Mouse (Mus musculus) forebrain, embryonic 14.5 days (tissue): Measurements from ENCODE around the gene Msrb1. TPM values are rescaled to one million over a fixed set of nuclear protein-coding genes. Genes with fewer than 3 reads are reported as not detected.

Experiments used
- ATAC-seq: fragments of 200-750 bp; cut with Nextera tagmentation; 2 replicates; pipeline ENCODE4 v1.8.0; 2017; ENCODE audit warnings: mild to moderate bottlenecking, moderate library complexity
- DNase-seq: peaks from one replicate; pipeline ENCODE4 v3.0.0-alpha.2; 2015; ENCODE audit warnings: low spot score
- H3K27ac ChIP-seq: fragments of 300-500 bp; sonication (generic); 2 replicates; pipeline ENCODE4 v1.5.1; 2014; ENCODE audit warnings: low read depth, mild to moderate bottlenecking, control low read depth, low read length, moderate library complexity
- H3K27me3 ChIP-seq: fragments of 300-500 bp; sonication (generic); replicated peaks from 2 replicates; pipeline ENCODE4 v1.6.1; 2014; ENCODE audit warnings: low read length, control low read depth, mixed read lengths; ENCODE audit not compliant: control insufficient read depth, insufficient read depth
- H3K36me3 ChIP-seq: fragments of 300-500 bp; sonication (generic); 2 replicates; pipeline ENCODE4 v1.6.1; 2014; ENCODE audit warnings: low read length, control low read depth; ENCODE audit not compliant: control insufficient read depth, insufficient read depth
- H3K4me1 ChIP-seq: fragments of 300-500 bp; sonication (generic); 2 replicates; pipeline ENCODE4 v1.6.1; 2014; ENCODE audit warnings: antibody characterized with exemption, low read length, control low read depth; ENCODE audit not compliant: control insufficient read depth, insufficient read depth
- H3K4me2 ChIP-seq: fragments of 300-500 bp; sonication (generic); 2 replicates; pipeline ENCODE4 v1.6.1; 2014; ENCODE audit warnings: mild to moderate bottlenecking, control low read depth, low read length
- H3K4me3 ChIP-seq: fragments of 300-500 bp; sonication (generic); 2 replicates; pipeline ENCODE4 v1.5.1; 2014; ENCODE audit warnings: low read depth, low read length, control low read depth
- H3K9ac ChIP-seq: fragments of 300-500 bp; sonication (generic); 2 replicates; pipeline ENCODE4 v1.6.1; 2014; ENCODE audit warnings: mild to moderate bottlenecking, low read length, control low read depth, moderate library complexity
- H3K9me3 ChIP-seq: fragments of 300-500 bp; sonication (generic); replicated peaks from 2 replicates; pipeline ENCODE4 v1.6.1; 2016; ENCODE audit warnings: low read length, control low read depth, mixed read lengths; ENCODE audit not compliant: control insufficient read depth
- WGBS: fragments of 180-500 bp; shearing (Covaris S2); extraction: QIAGEN DNeasy Blood & Tissue Kit; methylation state at CpG from one replicate; pipeline ENCODE4 v1.1.7; 2014; 5-methylcytosine and 5-hydroxymethylcytosine counted together
- polyA plus RNA-seq: library from polyadenylated mRNA; unstranded; fragments of >200 nt; fragmentation: Nextera tagmentation; extraction: Ambion mirVana; gene quantifications from 2 replicates; pipeline ENCODE4 v1.2.1, GENCODE M21; 2014

The Msrb1 gene
- polyA plus RNA-seq, 1 experiment from 2014 or later, result 25.3 TPM

DNA sequence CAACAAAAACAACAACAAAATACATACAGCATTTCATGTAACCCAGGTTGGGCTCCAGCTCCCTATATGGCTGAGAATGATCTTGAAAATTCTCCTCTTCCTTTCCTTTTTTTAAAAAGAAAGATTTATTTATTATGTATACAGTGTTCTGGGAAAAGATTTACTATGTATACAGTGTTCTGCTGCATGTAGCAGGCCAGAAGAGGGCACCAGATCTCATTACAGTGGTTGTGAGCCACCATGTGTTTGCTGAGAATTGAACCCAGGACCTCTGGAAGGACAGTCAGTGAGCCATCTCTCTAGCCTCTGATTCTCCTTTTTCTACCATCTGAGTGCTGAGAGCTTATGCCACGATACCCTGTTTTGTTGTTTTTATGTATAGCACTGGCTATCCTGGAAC lies 1.9 kb upstream of the Msrb1 start:
- peaks cover 2% of the 10 kb centered on the region; the same call in 1 of the 2 replicates for H3K36me3 ChIP-seq
- no peak for ATAC-seq
- no peak for DNase-seq
- H3K4me3 ChIP-seq, result no peak overlapping the region
- H3K9ac ChIP-seq, result no peak overlapping the region
- H3K4me1 ChIP-seq, result peaks cover 8% of the 10 kb centered on the region
- no peak overlapping the region for H3K27ac ChIP-seq
- 93% methylated on average over 1 of the region's 1 CpGs for WGBS
- no peaks in the 10 kb centered on the region for H3K9me3 ChIP-seq
- H3K27me3 ChIP-seq, result no peaks in the 10 kb centered on the region
- H3K4me2 ChIP-seq, result no peak overlapping the region

DNA sequence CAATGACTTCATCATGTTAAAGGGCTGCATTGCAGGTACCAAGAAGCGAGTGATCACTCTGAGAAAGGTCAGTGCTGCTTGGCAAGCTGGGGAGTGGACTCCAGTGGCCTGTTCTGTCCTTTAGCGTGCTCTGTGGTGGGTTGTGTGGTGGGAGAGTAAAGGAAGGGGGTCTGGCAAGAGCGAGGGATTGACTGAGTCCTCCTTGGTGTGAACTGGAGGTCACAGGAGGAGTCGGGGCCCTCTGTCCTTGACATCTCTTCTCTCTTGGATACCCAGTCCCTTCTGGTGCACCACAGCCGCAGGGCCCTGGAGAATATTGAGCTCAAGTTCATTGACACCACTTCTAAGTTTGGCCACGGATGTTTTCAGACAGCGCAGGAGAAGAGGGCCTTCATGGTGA lies 996 bp upstream of the Msrb1 start:
- WGBS, result 84% methylated on average over 7 of the region's 7 CpGs
- Histone ChIP-seq H3K4me2 (no peak overlapping the region), H3K36me3 (peaks cover 3% of the 10 kb centered on the region; the same call in 1 of the 2 replicates), H3K9me3 (no peaks in the 10 kb centered on the region), H3K9ac (no peak overlapping the region), H3K4me3 (no peak overlapping the region), H3K27me3 (no peaks in the 10 kb centered on the region), H3K27ac (no peak overlapping the region), H3K4me1 (peaks cover 8% of the 10 kb centered on the region)
- no peak for ATAC-seq
- no peak for DNase-seq

DNA sequence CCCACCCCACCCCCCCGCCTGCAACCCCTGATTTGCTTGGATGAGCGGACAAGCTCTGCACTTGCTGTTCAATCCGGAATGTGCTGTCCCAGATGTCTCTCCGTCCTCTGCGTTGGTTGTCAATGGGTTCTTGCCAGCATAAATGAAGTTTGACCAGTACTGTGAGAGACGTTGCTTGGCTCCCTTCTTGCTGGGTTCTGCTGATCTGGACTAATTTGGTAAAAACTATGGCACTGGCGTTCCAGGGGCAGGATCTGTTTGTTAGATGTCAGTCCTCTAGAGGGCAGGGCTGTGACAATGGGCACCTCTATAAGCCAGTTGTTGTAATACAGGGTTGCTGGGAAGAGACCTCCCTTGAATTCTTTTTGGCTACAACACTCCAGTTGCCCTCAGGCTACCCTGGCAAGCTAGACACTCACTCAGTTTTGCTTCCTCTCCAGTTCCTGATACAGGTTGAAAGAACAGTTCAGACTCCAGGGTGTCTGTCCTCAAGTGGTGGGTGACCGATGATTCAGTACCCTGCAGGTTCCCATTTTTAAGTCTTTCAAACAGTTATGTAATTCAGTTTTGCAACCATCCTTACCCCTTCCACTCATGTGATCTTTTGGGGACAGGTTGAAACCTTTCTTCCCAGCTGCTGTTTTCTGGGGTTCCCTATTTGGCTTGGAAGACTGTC lies 831 bp downstream of the Msrb1 start:
- Histone ChIP-seq H3K4me1 (peaks cover 8% of the 10 kb centered on the region), H3K27ac (no peak overlapping the region), H3K9ac (peak overlapping the region; percentile 65), H3K27me3 (no peaks in the 10 kb centered on the region), H3K36me3 (peaks cover 3% of the 10 kb centered on the region; the same call in 1 of the 2 replicates), H3K4me3 (peak overlapping the region; percentile 53), H3K9me3 (no peaks in the 10 kb centered on the region), H3K4me2 (peak overlapping the region; percentile 89)
- 31% methylated on average over 8 of the region's 8 CpGs for WGBS
- no peak for ATAC-seq
- DNase-seq, result no peak

DNA sequence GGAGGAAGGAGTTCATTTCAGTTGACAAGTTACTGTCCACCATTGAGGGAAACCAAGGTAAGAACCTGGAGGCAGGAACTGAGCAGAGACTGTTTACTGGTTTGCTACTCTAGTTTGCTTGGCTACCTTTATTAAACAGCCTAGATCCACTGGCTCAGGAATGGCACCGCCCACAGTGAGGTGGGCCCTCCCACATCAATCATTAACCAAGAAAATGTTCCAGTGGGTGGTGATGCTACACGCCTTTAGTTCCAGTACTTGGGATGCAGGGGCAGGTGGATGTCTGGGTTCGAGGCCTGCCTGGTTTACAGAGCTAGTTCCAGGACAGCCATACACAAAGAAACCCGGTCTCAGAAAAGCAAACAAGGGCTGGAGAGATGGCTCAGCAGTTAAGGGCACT lies 1.8 kb downstream of the Msrb1 start:
- Histone ChIP-seq H3K36me3 (peaks cover 3% of the 10 kb centered on the region; the same call in 1 of the 2 replicates), H3K9me3 (no peaks in the 10 kb centered on the region), H3K4me3 (no peak overlapping the region), H3K27ac (no peak overlapping the region), H3K4me1 (peaks cover 8% of the 10 kb centered on the region), H3K27me3 (no peaks in the 10 kb centered on the region), H3K9ac (no peak overlapping the region), H3K4me2 (no peak overlapping the region)
- 84% methylated on average over 4 of the region's 4 CpGs for WGBS
- no peak for ATAC-seq
- no peak for DNase-seq

DNA sequence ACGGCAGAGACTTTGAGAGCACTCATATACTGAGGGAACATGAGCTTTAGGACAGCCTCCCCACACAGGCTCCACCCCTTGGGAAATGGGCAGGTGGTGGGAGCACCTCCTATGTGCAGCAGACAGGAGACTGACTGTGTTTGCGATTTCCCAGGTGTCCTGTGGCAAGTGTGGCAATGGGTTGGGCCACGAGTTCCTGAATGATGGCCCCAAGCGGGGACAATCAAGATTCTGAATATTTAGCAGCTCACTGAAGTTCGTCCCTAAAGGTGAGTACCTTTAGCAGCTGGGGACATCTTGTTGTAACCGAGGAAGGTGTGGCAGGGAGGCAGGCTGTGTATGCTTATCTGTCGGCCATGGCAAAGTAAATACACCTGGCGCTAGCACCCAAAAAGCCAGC lies 3.5 kb downstream of the Msrb1 start:
- Histone ChIP-seq H3K4me3 (no peak overlapping the region), H3K27ac (no peak overlapping the region), H3K4me1 (peaks cover 8% of the 10 kb centered on the region), H3K9me3 (no peaks in the 10 kb centered on the region), H3K36me3 (peaks cover 3% of the 10 kb centered on the region; the same call in 1 of the 2 replicates), H3K4me2 (no peak overlapping the region), H3K9ac (no peak overlapping the region), H3K27me3 (no peaks in the 10 kb centered on the region)
- ATAC-seq (no peak), DNase-seq (no peak)
- 81% methylated on average over 8 of the region's 8 CpGs for WGBS

DNA sequence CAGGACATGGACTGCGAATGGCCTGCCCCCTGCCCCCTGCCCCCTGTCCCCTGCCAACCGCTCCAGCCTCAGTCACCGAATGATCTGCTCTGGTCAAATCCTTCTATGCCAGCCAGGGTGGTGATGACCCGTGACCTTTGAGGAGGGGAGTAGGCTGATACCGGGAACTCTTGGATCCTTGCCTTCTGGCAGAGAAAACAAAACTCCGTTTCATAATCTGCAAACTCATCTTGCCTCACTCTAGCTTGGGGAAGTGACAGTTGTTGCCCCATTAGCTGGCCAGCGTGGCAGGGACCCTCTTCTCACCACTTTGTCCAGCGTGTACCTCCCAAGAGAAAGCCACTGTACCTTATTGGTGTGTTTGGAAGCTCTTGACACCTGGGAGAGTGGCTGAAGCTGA lies 5.9 kb downstream of the Msrb1 start:
- Histone ChIP-seq H3K27ac (no peak overlapping the region), H3K27me3 (no peaks in the 10 kb centered on the region), H3K9me3 (no peaks in the 10 kb centered on the region), H3K9ac (no peak overlapping the region), H3K4me1 (peaks cover 2% of the 10 kb centered on the region; the same call in 1 of the 2 replicates), H3K4me3 (no peak overlapping the region), H3K4me2 (no peak overlapping the region), H3K36me3 (peaks cover 3% of the 10 kb centered on the region; the same call in 1 of the 2 replicates)
- 82% methylated on average over 8 of the region's 8 CpGs for WGBS
- no peak for ATAC-seq
- DNase-seq, result no peak

DNA sequence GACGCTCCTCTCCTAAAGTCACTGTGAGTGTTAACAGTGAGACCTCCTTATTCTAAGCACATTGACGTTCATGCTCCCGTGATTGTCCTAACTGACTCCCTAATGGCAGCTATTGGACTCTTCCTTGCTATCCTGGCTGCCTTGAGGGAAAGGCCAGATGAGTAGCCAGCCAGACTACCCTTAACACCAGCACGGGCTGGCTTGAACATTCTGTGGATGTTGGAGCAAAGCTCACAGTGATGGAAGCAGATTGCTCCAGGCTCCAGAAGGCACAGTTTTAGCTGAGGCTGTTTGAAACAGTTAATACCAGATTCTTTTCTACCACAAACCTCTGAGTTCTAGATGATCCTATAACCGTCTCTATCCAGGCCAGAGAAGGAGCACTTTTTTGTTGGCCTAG lies 7.5 kb downstream of the Msrb1 start:
- DNase-seq (no peak), ATAC-seq (no peak)
- 79% methylated on average over 5 of the region's 5 CpGs for WGBS
- H3K27me3 ChIP-seq, result no peaks in the 10 kb centered on the region
- H3K36me3 ChIP-seq, result peaks cover 3% of the 10 kb centered on the region; the same call in 1 of the 2 replicates
- no peaks in the 10 kb centered on the region for H3K4me1 ChIP-seq
- H3K9ac ChIP-seq, result no peak overlapping the region
- H3K9me3 ChIP-seq, result no peaks in the 10 kb centered on the region
- no peak overlapping the region for H3K4me3 ChIP-seq
- no peak overlapping the region for H3K27ac ChIP-seq
- H3K4me2 ChIP-seq, result no peak overlapping the region

DNA sequence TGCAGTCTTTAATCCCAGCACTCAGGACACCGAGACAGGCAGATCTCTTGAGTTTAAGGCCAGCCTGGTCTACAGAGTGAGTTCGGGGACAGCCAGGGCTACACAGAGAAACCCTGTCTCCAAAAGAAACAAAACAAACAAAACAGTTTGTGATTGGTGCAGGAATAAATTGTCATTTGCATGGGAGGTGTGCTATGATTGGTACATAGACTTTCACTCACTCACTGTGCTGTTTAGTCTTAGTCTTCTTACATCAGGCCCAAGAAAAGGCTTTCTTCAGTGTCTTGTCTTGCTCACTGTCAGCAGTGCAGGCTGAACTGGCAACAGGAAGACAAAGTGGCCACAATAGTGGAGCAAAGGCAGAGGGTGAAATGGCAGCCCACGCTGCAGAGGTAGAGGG lies 7.9 kb downstream of the Msrb1 start:
- Histone ChIP-seq H3K36me3 (peaks cover 2% of the 10 kb centered on the region; the same call in 1 of the 2 replicates), H3K27me3 (no peaks in the 10 kb centered on the region), H3K9ac (no peak overlapping the region), H3K4me3 (no peak overlapping the region), H3K4me2 (no peak overlapping the region), H3K4me1 (no peaks in the 10 kb centered on the region), H3K9me3 (no peaks in the 10 kb centered on the region), H3K27ac (no peak overlapping the region)
- ATAC-seq (no peak), DNase-seq (no peak)
- 66% methylated on average over 3 of the region's 3 CpGs for WGBS
